ENCODE assay signal across 9 mouse cellular contexts in genomic region chr11:9190772-9191554, GRCm38 (mm10). TPM values are rescaled to one million over a fixed set of nuclear protein-coding genes. Genes with fewer than 3 reads are reported as not detected.
A peak's percentile ranks its signal among the peaks of the same experiment; 100 is the strongest.
DNase-seq lines count a peak whose midpoint lies in the region; ATAC-seq and TF ChIP-seq lines count a peak whose summit lies in the region.
"Had no signal": no experiment of that assay in that cellular context is flagged by ENCODE, and none has a peak within 500 bp of the region (broad histone marks: within the 10 kb centered on the region; RNA-seq: fewer than 3 reads in every experiment).

No protein-coding gene starts in this region.

- no peaks in the 10 kb centered on the region for H3K36me3 ChIP-seq in forebrain, embryonic 11.5 days (ENCODE audit: control insufficient read depth, insufficient read depth, low read length)
- H3K36me3 ChIP-seq in intestine, embryonic 16.5 days (ENCODE audit: control insufficient read depth, insufficient read depth, low read length): no peaks in the 10 kb centered on the region
- H3K36me3 ChIP-seq: neural tube, embryonic 13.5 days had no signal

- ATAC-seq in forebrain, embryonic 11.5 days (replicated peaks; ENCODE audit: low FRiP score): peak; percentile 82
- ATAC-seq in intestine, embryonic 16.5 days: no peak

- no peaks in the 10 kb centered on the region for H3K4me1 ChIP-seq in forebrain, embryonic 11.5 days (replicated peaks; ENCODE audit: control insufficient read depth, insufficient read depth, low read length)
- H3K4me1 ChIP-seq in intestine, embryonic 16.5 days (ENCODE audit: control insufficient read depth, insufficient read depth, low read length): no peaks in the 10 kb centered on the region

- no peaks in the 10 kb centered on the region for H3K9me3 ChIP-seq in forebrain, embryonic 11.5 days (ENCODE audit: control insufficient read depth, low read length)
- no peaks in the 10 kb centered on the region for H3K9me3 ChIP-seq in intestine, embryonic 16.5 days (ENCODE audit: control insufficient read depth, low read length)
- H3K9me3 ChIP-seq: neural tube, embryonic 13.5 days had no signal

- no peak overlapping the region for H3K4me2 ChIP-seq in forebrain, embryonic 11.5 days (ENCODE audit: low read depth, low read length, severe bottlenecking)
- H3K4me2 ChIP-seq in intestine, embryonic 16.5 days (ENCODE audit: low read depth, low read length): no peak overlapping the region
- H3K4me2 ChIP-seq: neural tube, embryonic 13.5 days had no signal

- no peaks in the 10 kb centered on the region for H3K27me3 ChIP-seq in forebrain, embryonic 11.5 days (ENCODE audit: control insufficient read depth, insufficient read depth, low read length)
- no peaks in the 10 kb centered on the region for H3K27me3 ChIP-seq in intestine, embryonic 16.5 days (replicated peaks; ENCODE audit: control insufficient read depth, insufficient read depth, low read length)
- H3K27me3 ChIP-seq: neural tube, embryonic 13.5 days had no signal

- no peak for TF ChIP-seq CTCF in brain, embryonic 14.5 days (IDR thresholded peaks at IDR 0.05; ENCODE audit: borderline replicate concordance, extremely low read depth, insufficient read depth, insufficient read length)

- H3K9ac ChIP-seq in forebrain, embryonic 11.5 days (ENCODE audit: low read length): no peak overlapping the region
- H3K9ac ChIP-seq in intestine, embryonic 16.5 days (ENCODE audit: low read depth, low read length): no peak overlapping the region
- H3K9ac ChIP-seq: neural tube, embryonic 13.5 days had no signal

- no peak overlapping the region for H3K4me3 ChIP-seq in forebrain, embryonic 11.5 days (ENCODE audit: low read depth, low read length)
- no peak overlapping the region for H3K4me3 ChIP-seq in intestine, embryonic 16.5 days (ENCODE audit: low read length)
- H3K4me3 ChIP-seq: neural tube, embryonic 13.5 days had no signal

- DNase-seq in brain, embryonic 14.5 days (ENCODE audit: low read depth): peak; percentile 71
- peak; percentile 66 for DNase-seq in forebrain, embryonic 11.5 days (ENCODE audit: low spot score)
- DNase-seq in kidney, adult 9 months: peak; percentile 79
- peak; percentile 13 for DNase-seq in lung, postnatal 10 days
- DNase-seq in testis, postnatal 14 days (ENCODE audit: low spot score): no peak
- no peak for DNase-seq in thymus, postnatal 0 days (ENCODE audit: low spot score)
- no peak for DNase-seq in urinary bladder, adult 2 months (ENCODE audit: low spot score)

- H3K27ac ChIP-seq in forebrain, embryonic 11.5 days (ENCODE audit: low read depth, low read length): no peak overlapping the region
- no peak overlapping the region for H3K27ac ChIP-seq in intestine, embryonic 16.5 days (ENCODE audit: low read length)
- H3K27ac ChIP-seq: neural tube, embryonic 13.5 days had no signal

- WGBS in forebrain, embryonic 11.5 days: 38% methylated on average over 10 of the region's 11 CpGs
- 51% methylated on average over 10 of the region's 11 CpGs for WGBS in intestine, embryonic 16.5 days

- TF ChIP-seq POLR2A in brain, embryonic 14.5 days (IDR thresholded peaks at IDR 0.05; ENCODE audit: borderline replicate concordance, extremely low read depth, insufficient read depth, insufficient read length, poor library complexity, severe bottlenecking): no peak

RNA-seq across cellular contexts. Expression of gene Abca13, which starts 0.8 kb away (rescaled TPM):
- 0.01 and 0.03 TPM in 2 replicates for polyA plus RNA-seq in brain, embryonic 14.5 days (2012; rRNA removed)
- polyA plus RNA-seq in forebrain, embryonic 11.5 days (2014; fragmentation: Nextera tagmentation; extraction: Ambion mirVana): 0.03 TPM in 1 of 2 replicates, not detected in the other
- 0.05 TPM in 2 replicates for polyA plus RNA-seq in thymus, postnatal 0 days (2015; fragmentation: Nextera tagmentation; extraction: Ambion mirVana)
- 0.89 and 1.3 TPM in 2 replicates for polyA plus RNA-seq in intestine, embryonic 16.5 days (2015; fragmentation: Nextera tagmentation; extraction: Ambion mirVana)
- polyA plus RNA-seq in urinary bladder, adult 2 months (2012; rRNA removed): under 0.01 and 0.01 TPM in 2 replicates
- polyA plus RNA-seq: neural tube, embryonic 13.5 days had no signal

Comparison
In these comparisons a context has a peak if more than half of its experiments do, and no peak if none do; other contexts are left out.
1. DNase-seq: peak in brain, embryonic 14.5 days (single experiment), forebrain, embryonic 11.5 days (single experiment), kidney, adult 9 months (single experiment) and lung, postnatal 10 days (single experiment); none in testis, postnatal 14 days (single experiment), thymus, postnatal 0 days (single experiment) and urinary bladder, adult 2 months (single experiment).